Mouse (Mus musculus) forebrain, embryonic 13.5 days (tissue): ENCODE results near the gene Zfp605. TPM values are rescaled to one million over a fixed set of nuclear protein-coding genes. Genes with fewer than 3 reads are reported as not detected.
A peak's percentile ranks its signal among the peaks of the same experiment; 100 is the strongest.
"Not testable (repeated sequence)": the region's sequence is repeated elsewhere in the genome, so short reads cannot be mapped to it uniquely, and the experiment has no call there.

Experiments
- ATAC-seq: fragments of 200-750 bp; cut with Nextera tagmentation; 2 replicates; pipeline ENCODE4 v1.8.0; 2017
- H3K27ac ChIP-seq: fragments of 300-500 bp; sonication (generic); 2 replicates; pipeline ENCODE4 v1.5.1; 2015; ENCODE audit warnings: inconsistent platforms, mild to moderate bottlenecking, moderate library complexity
- H3K27me3 ChIP-seq: fragments of 300-500 bp; sonication (generic); 2 replicates; pipeline ENCODE4 v1.6.1; 2015; ENCODE audit warnings: mild to moderate bottlenecking, inconsistent platforms
- H3K36me3 ChIP-seq: fragments of 300-500 bp; sonication (generic); 2 replicates; pipeline ENCODE4 v1.6.1; 2015; ENCODE audit warnings: mild to moderate bottlenecking, inconsistent platforms; ENCODE audit not compliant: poor library complexity, severe bottlenecking
- H3K4me1 ChIP-seq: fragments of 300-500 bp; sonication (generic); 2 replicates; pipeline ENCODE4 v1.6.1; 2015; ENCODE audit warnings: inconsistent platforms
- H3K4me2 ChIP-seq: fragments of 300-500 bp; sonication (generic); 2 replicates; pipeline ENCODE4 v1.6.1; 2015; ENCODE audit warnings: inconsistent platforms, mild to moderate bottlenecking, moderate library complexity
- H3K4me3 ChIP-seq: fragments of 300-500 bp; sonication (generic); 2 replicates; pipeline ENCODE4 v1.5.1; 2015; ENCODE audit warnings: mild to moderate bottlenecking, inconsistent platforms
- H3K9ac ChIP-seq: fragments of 300-500 bp; sonication (generic); 2 replicates; pipeline ENCODE4 v1.6.1; 2015; ENCODE audit warnings: mild to moderate bottlenecking, inconsistent platforms
- H3K9me3 ChIP-seq: fragments of 300-500 bp; sonication (generic); replicated peaks from 2 replicates; pipeline ENCODE4 v1.6.1; 2016; ENCODE audit warnings: inconsistent platforms
- whole genome bisulfite sequencing: fragments of 180-500 bp; shearing (Covaris S2); methylation state at CpG from one replicate; pipeline ENCODE4 v1.1.7; 2015; 5-methylcytosine and 5-hydroxymethylcytosine counted together
- polyA plus RNA-seq: library from polyadenylated mRNA; unstranded; fragments of >200 nt; fragmentation: Nextera tagmentation; extraction: Ambion mirVana; gene quantifications from 2 replicates; pipeline ENCODE4 v1.2.1, GENCODE M21; 2015

The Zfp605 gene
- polyA plus RNA-seq, 1 experiment from 2014 or later: 15.5 TPM

GRCm38 (mm10) chr5:110101716-110102347, 8.1 kb upstream of the Zfp605 start:
- Histone ChIP-seq H3K4me3 (peak overlapping the region; percentile 35), H3K9ac (peak overlapping the region; percentile 50; the same call in 1 of the 2 replicates), H3K4me2 (peak overlapping the region; percentile 68), H3K9me3 (no peaks in the 10 kb centered on the region), H3K27me3 (peaks cover 11% of the 10 kb centered on the region; the same call in 1 of the 2 replicates), H3K4me1 (peaks cover 32% of the 10 kb centered on the region), H3K36me3 (peaks cover 44% of the 10 kb centered on the region), H3K27ac (no peak overlapping the region)
- 20% methylated on average over 34 of the region's 34 CpGs for WGBS
- ATAC-seq: peak; percentile 54

- WGBS: 91% methylated on average over 13 of the region's 13 CpGs
- H3K9me3 ChIP-seq: no peaks in the 10 kb centered on the region
- no peak overlapping the region for H3K9ac ChIP-seq
- no peak overlapping the region for H3K4me3 ChIP-seq
- H3K27me3 ChIP-seq: peaks cover 11% of the 10 kb centered on the region; the same call in 1 of the 2 replicates
- H3K4me1 ChIP-seq: peaks cover 36% of the 10 kb centered on the region
- no peak overlapping the region for H3K27ac ChIP-seq
- no peak overlapping the region for H3K4me2 ChIP-seq
- ATAC-seq: no peak
- peaks cover 44% of the 10 kb centered on the region for H3K36me3 ChIP-seq
Observed at GRCm38 (mm10) chr5:110102429-110102828, 7.5 kb upstream of the Zfp605 start.

GRCm38 (mm10) chr5:110102853-110103625, 6.9 kb upstream of the Zfp605 start:
- ATAC-seq: no peak
- whole genome bisulfite sequencing: 94% methylated on average over 19 of the region's 19 CpGs

GRCm38 (mm10) chr5:110103901-110104615, 5.8 kb upstream of the Zfp605 start:
- Histone ChIP-seq H3K36me3 (peaks cover 44% of the 10 kb centered on the region), H3K9me3 (no peaks in the 10 kb centered on the region), H3K4me3 (no peak overlapping the region), H3K9ac (no peak overlapping the region), H3K27ac (no peak overlapping the region), H3K4me1 (peaks cover 36% of the 10 kb centered on the region), H3K27me3 (peaks cover 11% of the 10 kb centered on the region; the same call in 1 of the 2 replicates), H3K4me2 (no peak overlapping the region)
- ATAC-seq: no peak
- 95% methylated on average over 27 of the region's 27 CpGs for WGBS

More at GRCm38 (mm10) chr5:110102853-110103625, 6.9 kb upstream of the Zfp605 start:
- no peak overlapping the region for H3K9ac ChIP-seq
- H3K4me3 ChIP-seq: no peak overlapping the region
- H3K4me2 ChIP-seq: no peak overlapping the region
- H3K9me3 ChIP-seq: no peaks in the 10 kb centered on the region
- peaks cover 36% of the 10 kb centered on the region for H3K4me1 ChIP-seq
- peaks cover 11% of the 10 kb centered on the region; the same call in 1 of the 2 replicates for H3K27me3 ChIP-seq
- peaks cover 44% of the 10 kb centered on the region for H3K36me3 ChIP-seq
- no peak overlapping the region for H3K27ac ChIP-seq

DNA sequence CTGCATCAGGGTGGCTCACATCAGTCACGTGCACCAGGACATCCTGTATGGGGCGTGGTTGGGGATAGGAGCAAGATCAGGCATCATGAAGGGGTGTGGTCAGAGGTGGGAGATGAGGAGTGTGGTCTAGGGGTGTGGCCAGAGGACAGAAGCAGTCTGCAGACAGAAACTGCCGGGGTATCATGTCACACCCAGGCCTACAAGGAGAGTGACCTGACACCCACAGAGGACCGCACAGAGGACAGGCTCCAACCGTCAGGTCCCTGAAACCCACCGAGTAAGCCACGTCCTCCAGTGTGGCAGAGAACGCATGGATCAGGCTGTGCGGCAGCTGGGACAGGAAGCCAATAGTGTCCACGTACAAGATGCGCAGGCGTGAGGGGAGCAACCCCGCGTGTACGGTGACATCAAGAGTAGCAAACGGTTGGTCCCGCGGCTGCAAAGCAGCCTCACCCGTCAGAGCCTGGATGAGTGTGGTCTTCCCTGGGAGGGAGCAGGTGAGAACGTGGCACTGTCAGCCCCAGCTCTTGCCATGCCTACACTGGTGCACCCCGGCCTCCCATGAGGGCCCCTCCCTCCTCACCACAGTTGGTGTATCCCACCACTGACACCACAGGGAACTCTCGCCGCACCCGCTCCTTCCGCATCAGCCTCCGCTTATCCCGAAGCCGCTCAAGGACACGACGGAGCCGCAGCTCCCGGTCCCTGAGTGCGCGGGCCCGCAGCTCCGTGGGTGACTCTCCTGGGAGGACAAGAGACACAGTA, 5.1 kb upstream of the Zfp605 start:
- Histone ChIP-seq H3K27me3 (peaks cover 11% of the 10 kb centered on the region; the same call in 1 of the 2 replicates), H3K36me3 (peaks cover 44% of the 10 kb centered on the region), H3K9me3 (no peaks in the 10 kb centered on the region), H3K4me3 (no peak overlapping the region), H3K4me2 (no peak overlapping the region), H3K4me1 (peaks cover 32% of the 10 kb centered on the region), H3K27ac (no peak overlapping the region), H3K9ac (no peak overlapping the region)
- WGBS: 95% methylated on average over 36 of the region's 36 CpGs
- no peak for ATAC-seq

GRCm38 (mm10) chr5:110106140-110106871, 3.6 kb upstream of the Zfp605 start:
- ATAC-seq: no peak
- Histone ChIP-seq H3K9me3 (no peaks in the 10 kb centered on the region), H3K9ac (peak overlapping the region; percentile 81; the same call in 1 of the 2 replicates), H3K27ac (no peak overlapping the region), H3K4me3 (peak overlapping the region; percentile 80), H3K27me3 (no peaks in the 10 kb centered on the region), H3K4me1 (peaks cover 30% of the 10 kb centered on the region), H3K36me3 (peaks cover 44% of the 10 kb centered on the region), H3K4me2 (peak overlapping the region; percentile 90)
- WGBS: 96% methylated on average over 26 of the region's 26 CpGs

- H3K27ac ChIP-seq: peak overlapping the region; percentile 94
- peaks cover 49% of the 10 kb centered on the region for H3K36me3 ChIP-seq
- H3K9me3 ChIP-seq: no peaks in the 10 kb centered on the region
- H3K4me1 ChIP-seq: peaks cover 23% of the 10 kb centered on the region
- H3K4me3 ChIP-seq: peak overlapping the region; percentile 80
- WGBS: 15% methylated on average over 39 of the region's 41 CpGs
- H3K9ac ChIP-seq: peak overlapping the region; percentile 81
- peak; percentile 12 for ATAC-seq
- no peaks in the 10 kb centered on the region for H3K27me3 ChIP-seq
- peak overlapping the region; percentile 90 for H3K4me2 ChIP-seq
Observed at GRCm38 (mm10) chr5:110106901-110107564, 2.9 kb upstream of the Zfp605 start.

DNA sequence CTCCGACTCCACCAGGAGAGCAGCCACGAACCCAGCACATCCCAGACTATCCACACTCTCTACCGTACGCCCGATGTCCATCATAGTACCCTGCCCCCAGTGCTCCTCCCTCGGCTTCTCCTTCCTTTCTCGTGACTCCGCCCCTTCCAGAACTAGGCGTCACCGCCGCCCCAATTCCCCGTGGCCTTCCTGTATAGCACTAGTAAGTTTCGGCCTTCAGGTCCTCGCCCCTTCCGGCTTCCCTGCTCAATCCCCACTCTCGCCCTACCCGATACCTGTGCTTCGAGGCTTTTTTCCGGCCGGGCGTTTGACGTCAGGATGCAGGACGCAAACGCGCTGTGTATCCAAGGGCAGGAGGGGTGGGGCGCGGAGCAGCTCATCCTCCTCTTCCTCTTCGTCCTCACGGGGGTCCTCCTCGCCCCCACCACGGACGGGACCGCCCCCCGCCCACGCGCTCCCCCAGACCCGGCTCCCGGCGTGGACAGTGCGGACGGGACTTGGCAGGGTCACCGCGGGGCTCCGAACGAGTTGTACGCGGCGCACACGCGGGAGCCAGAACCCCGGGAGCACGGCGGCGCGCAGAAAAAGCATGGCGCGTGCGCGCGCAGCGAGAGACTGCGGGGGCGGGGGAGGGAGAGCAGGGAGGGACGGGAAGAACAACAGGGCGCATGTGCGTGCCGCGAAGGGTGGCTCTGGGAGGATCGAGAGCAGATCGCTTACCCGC, 2.1 kb upstream of the Zfp605 start, which contains the start of gene Gtpbp6:
TSS of gene Gtpbp6 (minus strand) at position 617 of the 724 bp plus-strand sequence.
- peak within 1 kb of the TSS; percentile 90 for H3K4me2 ChIP-seq
- H3K27ac ChIP-seq: peak within 1 kb of the TSS; percentile 94
- H3K36me3 ChIP-seq: peaks cover 48% of the 10 kb centered on the region
- ATAC-seq: peak; percentile 79
- WGBS: under 1% methylated on average over 71 of the region's 71 CpGs
- peaks cover 21% of the 10 kb centered on the region for H3K4me1 ChIP-seq
- no peaks in the 10 kb centered on the region for H3K27me3 ChIP-seq
- peak within 1 kb of the TSS; percentile 81 for H3K9ac ChIP-seq
- peak within 1 kb of the TSS; percentile 80 for H3K4me3 ChIP-seq
- no peaks in the 10 kb centered on the region for H3K9me3 ChIP-seq

- 0% methylated on average over 7 of the region's 7 CpGs for WGBS
- Histone ChIP-seq H3K4me3 (peak overlapping the region; percentile 80), H3K27me3 (no peaks in the 10 kb centered on the region), H3K9ac (no peak overlapping the region), H3K4me1 (peaks cover 21% of the 10 kb centered on the region), H3K4me2 (peak overlapping the region; percentile 90), H3K9me3 (no peaks in the 10 kb centered on the region), H3K27ac (0 out of 2 replicates have a peak overlapping the region, but pooled peaks have one; percentile 94), H3K36me3 (peaks cover 48% of the 10 kb centered on the region)
- no peak for ATAC-seq
Observed at GRCm38 (mm10) chr5:110108305-110108628, 1.6 kb upstream of the Zfp605 start.

- not testable (repeated sequence) for H3K4me2 ChIP-seq, H3K27me3 ChIP-seq, H3K27ac ChIP-seq, ATAC-seq, H3K4me1 ChIP-seq, H3K4me3 ChIP-seq, H3K9ac ChIP-seq, H3K9me3 ChIP-seq
- peaks cover 73% of the 10 kb centered on the region for H3K36me3 ChIP-seq
- WGBS: 83% methylated on average over 3 of the region's 3 CpGs
Observed at GRCm38 (mm10) chr5:110122380-110122779, 12.5 kb downstream of the Zfp605 start.
